Mouse (Mus musculus) cerebellum, adult 2 months (tissue): ENCODE measurements at regions not wholly inside any gene's neighbourhood (a gene's known extent, or its start where the extent isn't known, plus 50 kb on each side); places are given as distances from the start of the nearest gene placed in this dataset.

ENCODE experiments used
- CTCF ChIP-seq: fragments of 200-500 bp; IDR thresholded peaks from 2 replicates; pipeline ENCODE4 v1.5.1; 2011; ENCODE audit warnings: low read depth, mild to moderate bottlenecking, control low read depth, low read length, moderate library complexity, borderline replicate concordance; ENCODE audit not compliant: insufficient read depth
- POLR2A ChIP-seq: fragments of 200-500 bp; IDR thresholded peaks from 2 replicates; pipeline ENCODE4 v1.6.1; 2011; ENCODE audit warnings: low read length, control low read depth, borderline replicate concordance; ENCODE audit not compliant: insufficient read depth

- TF ChIP-seq POLR2A, result no peak
- TF ChIP-seq CTCF, result no peak
Observed at GRCm38 (mm10) chr11:24286129-24287108, 208.6 kb downstream of the Bcl11a start.
